Mouse (Mus musculus) limb, embryonic 15.5 days (tissue): ENCODE measurements around the gene Gsap. TPM values are rescaled to one million over a fixed set of nuclear protein-coding genes. Genes with fewer than 3 reads are reported as not detected.

Source experiments
- ATAC-seq: fragments of 200-750 bp; cut with Nextera tagmentation; 2 replicates; pipeline ENCODE4 v1.8.0; 2017; ENCODE audit warnings: low read depth, moderate TSS enrichment; ENCODE audit not compliant: insufficient number of reproducible peaks, low FRiP score, low TSS enrichment
- H3K27ac ChIP-seq: fragments of 300-500 bp; sonication (generic); 2 replicates; pipeline ENCODE4 v1.5.1; 2015; ENCODE audit warnings: moderate library complexity, mild to moderate bottlenecking, inconsistent platforms
- H3K27me3 ChIP-seq: fragments of 300-500 bp; sonication (generic); 2 replicates; pipeline ENCODE4 v1.6.1; 2015; ENCODE audit warnings: inconsistent platforms
- H3K36me3 ChIP-seq: fragments of 300-500 bp; sonication (generic); 2 replicates; pipeline ENCODE4 v1.6.1; 2015; ENCODE audit warnings: inconsistent platforms
- H3K4me1 ChIP-seq: fragments of 300-500 bp; sonication (generic); 2 replicates; pipeline ENCODE4 v1.6.1; 2015; ENCODE audit warnings: inconsistent platforms
- H3K4me2 ChIP-seq: fragments of 300-500 bp; sonication (generic); 2 replicates; pipeline ENCODE4 v1.6.1; 2015; ENCODE audit warnings: mild to moderate bottlenecking, inconsistent platforms
- H3K4me3 ChIP-seq: fragments of 300-500 bp; sonication (generic); 2 replicates; pipeline ENCODE4 v1.5.1; 2015; ENCODE audit warnings: mild to moderate bottlenecking, inconsistent platforms
- H3K9ac ChIP-seq: fragments of 300-500 bp; sonication (generic); 2 replicates; pipeline ENCODE4 v1.6.1; 2015; ENCODE audit warnings: inconsistent platforms
- H3K9me3 ChIP-seq: fragments of 300-500 bp; sonication (generic); 2 replicates; pipeline ENCODE4 v1.6.1; 2016; ENCODE audit warnings: inconsistent platforms
- WGBS: fragments of 180-500 bp; shearing (Covaris S2); methylation state at CpG from one replicate; pipeline ENCODE4 v1.1.7; 2015; 5-methylcytosine and 5-hydroxymethylcytosine counted together
- polyA plus RNA-seq: library from polyadenylated mRNA; unstranded; fragments of >200 nt; fragmentation: Nextera tagmentation; extraction: Ambion mirVana; gene quantifications from 2 replicates; pipeline ENCODE4 v1.2.1, GENCODE M21; 2015

Gsap gene
- polyA plus RNA-seq, 1 experiment from 2014 or later = 2.8 TPM

DNA sequence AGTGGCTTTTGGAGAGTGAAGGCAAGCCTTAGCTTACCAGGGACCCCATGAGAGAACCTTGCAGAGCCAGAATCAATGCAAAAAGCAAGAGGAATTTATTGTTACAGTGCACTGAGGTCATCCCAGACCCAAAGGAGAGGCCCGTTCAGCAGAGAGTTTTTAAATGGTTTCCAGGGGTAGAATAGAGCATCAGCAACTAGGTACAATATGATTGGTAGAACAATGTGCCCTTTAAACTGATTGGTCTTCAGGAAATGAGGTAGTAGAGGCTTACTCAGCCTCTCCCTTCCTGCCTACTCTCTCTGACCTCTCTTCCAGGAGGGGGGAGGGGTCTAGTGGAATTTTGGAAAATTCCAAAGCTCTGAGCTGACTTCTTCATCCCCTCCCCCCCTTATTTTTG lies 59.2 kb downstream of the Gsap start:
- Histone ChIP-seq H3K36me3 (no peaks in the 10 kb centered on the region), H3K27ac (no peak overlapping the region), H3K9me3 (no peaks in the 10 kb centered on the region), H3K27me3 (no peaks in the 10 kb centered on the region), H3K4me1 (peaks cover 7% of the 10 kb centered on the region; the same call in 1 of the 2 replicates), H3K4me3 (no peak overlapping the region), H3K4me2 (no peak overlapping the region), H3K9ac (no peak overlapping the region)
- WGBS = 58% methylated on average over 1 of the region's 1 CpGs
- no peak for ATAC-seq

DNA sequence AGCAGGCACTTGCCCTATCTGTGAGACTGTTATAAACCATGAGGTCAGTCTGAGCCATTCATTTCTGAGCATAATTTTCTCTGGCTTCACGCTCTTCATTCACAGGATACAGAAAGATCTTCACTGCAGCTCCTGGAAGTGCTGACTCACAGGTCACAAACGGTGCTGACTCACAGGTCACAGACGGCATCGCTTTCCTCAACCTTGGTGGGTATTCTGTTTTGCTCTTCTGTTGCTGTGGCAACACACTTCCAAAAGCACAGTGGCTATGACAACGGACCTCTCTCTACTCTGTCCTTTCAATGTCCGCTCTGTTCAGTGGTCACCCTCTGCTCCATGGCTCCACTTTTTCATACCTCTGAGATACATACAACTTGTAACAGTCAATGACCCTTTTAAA lies 60.7 kb downstream of the Gsap start:
- H3K4me2 ChIP-seq = no peak overlapping the region
- H3K36me3 ChIP-seq = no peaks in the 10 kb centered on the region
- no peak overlapping the region for H3K9ac ChIP-seq
- H3K27me3 ChIP-seq = no peaks in the 10 kb centered on the region
- no peak overlapping the region for H3K4me3 ChIP-seq
- 80% methylated on average over 6 of the region's 6 CpGs for WGBS
- no peak overlapping the region for H3K27ac ChIP-seq
- H3K4me1 ChIP-seq = peaks cover 7% of the 10 kb centered on the region; the same call in 1 of the 2 replicates
- no peaks in the 10 kb centered on the region for H3K9me3 ChIP-seq
- ATAC-seq = no peak

DNA sequence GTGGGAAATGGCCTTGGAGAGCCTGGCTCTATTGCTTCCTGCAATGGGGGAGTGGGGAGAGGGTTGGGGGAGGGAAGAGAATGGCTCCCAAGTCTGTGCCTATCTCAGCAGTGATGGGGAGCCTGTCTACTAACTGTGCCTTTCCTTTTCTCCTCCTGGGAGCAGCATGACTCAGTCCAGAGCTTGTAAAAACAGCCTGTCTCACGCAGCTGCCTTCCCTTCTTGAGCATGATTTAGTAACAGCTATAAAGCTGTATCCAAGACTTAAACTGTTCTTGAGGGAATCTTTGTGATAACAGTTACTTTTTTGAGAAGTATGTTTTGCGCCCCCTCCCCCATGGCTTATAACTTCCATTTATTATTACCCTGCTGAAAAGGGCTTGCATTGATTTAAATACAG lies 61.9 kb downstream of the Gsap start:
- no peak overlapping the region for H3K4me2 ChIP-seq
- WGBS = 33% methylated on average over 2 of the region's 2 CpGs
- no peak overlapping the region for H3K27ac ChIP-seq
- H3K9ac ChIP-seq = no peak overlapping the region
- no peaks in the 10 kb centered on the region for H3K9me3 ChIP-seq
- no peaks in the 10 kb centered on the region for H3K36me3 ChIP-seq
- H3K27me3 ChIP-seq = no peaks in the 10 kb centered on the region
- no peak overlapping the region for H3K4me3 ChIP-seq
- ATAC-seq = no peak
- peaks cover 7% of the 10 kb centered on the region; the same call in 1 of the 2 replicates for H3K4me1 ChIP-seq

DNA sequence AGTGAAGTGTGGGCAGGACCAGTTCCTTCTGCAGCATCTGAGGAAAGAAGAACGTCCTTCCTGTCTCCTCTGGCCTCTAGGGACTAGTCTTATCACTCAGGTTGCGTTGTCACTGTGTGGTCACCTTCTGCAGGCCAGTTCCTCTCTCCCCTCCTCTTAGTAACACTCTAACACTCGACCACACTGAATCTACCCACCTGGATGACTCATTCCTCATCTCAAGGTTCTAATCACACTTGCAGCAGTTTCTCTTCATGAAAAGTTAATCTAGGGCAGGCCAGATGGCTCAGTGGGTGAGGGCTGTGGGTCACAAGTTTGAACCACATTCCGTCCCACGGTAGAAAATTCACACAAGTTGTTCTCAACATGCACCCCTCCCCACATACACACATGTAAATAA lies 62.8 kb downstream of the Gsap start:
- Histone ChIP-seq H3K4me3 (no peak overlapping the region), H3K36me3 (no peaks in the 10 kb centered on the region), H3K9me3 (no peaks in the 10 kb centered on the region), H3K4me1 (peaks cover 7% of the 10 kb centered on the region; the same call in 1 of the 2 replicates), H3K27ac (no peak overlapping the region), H3K4me2 (no peak overlapping the region), H3K9ac (no peak overlapping the region), H3K27me3 (no peaks in the 10 kb centered on the region)
- ATAC-seq = no peak
- 74% methylated on average over 5 of the region's 5 CpGs for WGBS

- H3K4me3 ChIP-seq = no peak overlapping the region
- no peaks in the 10 kb centered on the region for H3K36me3 ChIP-seq
- H3K27ac ChIP-seq = no peak overlapping the region
- H3K9me3 ChIP-seq = no peaks in the 10 kb centered on the region
- no peak overlapping the region for H3K4me2 ChIP-seq
- 87% methylated on average over 12 of the region's 12 CpGs for WGBS
- H3K4me1 ChIP-seq = no peaks in the 10 kb centered on the region
- ATAC-seq = no peak
- no peak overlapping the region for H3K9ac ChIP-seq
- no peaks in the 10 kb centered on the region for H3K27me3 ChIP-seq
Observed at GRCm38 (mm10) chr5:21254731-21255525, 68.9 kb downstream of the Gsap start.

DNA sequence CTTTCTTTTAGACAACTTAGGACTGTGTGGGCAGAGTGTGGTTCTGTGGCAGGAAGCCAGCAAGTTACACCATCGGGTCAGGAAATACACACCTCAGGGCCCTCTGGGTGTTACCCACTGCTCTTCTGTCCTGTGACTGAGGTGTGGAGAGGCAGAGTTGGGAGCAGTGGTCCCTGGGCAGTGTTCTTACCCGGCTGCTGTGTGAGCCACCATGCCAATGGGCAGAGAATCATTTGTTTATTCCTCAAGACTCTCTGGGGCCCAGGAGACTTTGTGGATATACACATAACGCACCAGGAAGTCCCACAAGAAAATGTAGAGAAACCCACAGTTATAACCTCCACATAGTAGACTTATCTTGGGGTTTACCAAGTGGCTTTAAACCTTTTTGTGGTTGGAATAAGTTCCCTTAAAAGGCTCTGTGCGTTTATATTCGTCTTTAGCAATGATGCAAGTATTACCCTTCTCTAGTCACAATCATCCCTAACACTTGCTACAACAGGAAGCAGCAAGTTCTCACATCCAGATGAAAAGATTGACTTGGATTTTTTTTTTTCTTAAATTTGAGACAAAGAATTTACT lies 69.6 kb downstream of the Gsap start:
- Histone ChIP-seq H3K9ac (no peak overlapping the region), H3K4me2 (no peak overlapping the region), H3K36me3 (no peaks in the 10 kb centered on the region), H3K9me3 (no peaks in the 10 kb centered on the region), H3K27me3 (no peaks in the 10 kb centered on the region), H3K27ac (no peak overlapping the region), H3K4me3 (no peak overlapping the region), H3K4me1 (peaks cover 2% of the 10 kb centered on the region; the same call in 1 of the 2 replicates)
- no peak for ATAC-seq
- 79% methylated on average over 5 of the region's 5 CpGs for WGBS

DNA sequence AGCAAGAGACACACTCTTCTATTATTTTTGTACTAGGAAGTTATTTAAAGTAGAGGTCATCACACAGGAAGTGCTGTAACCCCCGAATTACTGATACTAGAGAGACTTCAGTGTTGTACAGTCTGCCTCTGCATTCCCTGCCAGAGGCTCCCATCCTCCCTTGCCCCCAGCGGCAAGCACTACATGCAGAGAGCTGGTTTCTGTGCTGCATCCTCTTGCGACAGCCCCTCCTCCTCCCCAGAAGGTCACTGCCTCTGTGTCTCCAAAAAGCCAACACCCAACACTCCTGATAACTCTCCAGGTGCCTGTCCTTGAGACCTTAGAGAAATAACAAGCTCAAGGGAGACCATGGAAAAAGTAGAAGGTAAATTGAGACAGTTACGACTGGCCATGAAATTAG lies 71.1 kb downstream of the Gsap start:
- H3K4me3 ChIP-seq = no peak overlapping the region
- H3K27me3 ChIP-seq = no peaks in the 10 kb centered on the region
- no peak overlapping the region for H3K27ac ChIP-seq
- H3K9me3 ChIP-seq = no peaks in the 10 kb centered on the region
- 56% methylated on average over 4 of the region's 4 CpGs for WGBS
- peaks cover 12% of the 10 kb centered on the region for H3K4me1 ChIP-seq
- ATAC-seq = no peak
- H3K36me3 ChIP-seq = no peaks in the 10 kb centered on the region
- no peak overlapping the region for H3K4me2 ChIP-seq
- H3K9ac ChIP-seq = no peak overlapping the region

DNA sequence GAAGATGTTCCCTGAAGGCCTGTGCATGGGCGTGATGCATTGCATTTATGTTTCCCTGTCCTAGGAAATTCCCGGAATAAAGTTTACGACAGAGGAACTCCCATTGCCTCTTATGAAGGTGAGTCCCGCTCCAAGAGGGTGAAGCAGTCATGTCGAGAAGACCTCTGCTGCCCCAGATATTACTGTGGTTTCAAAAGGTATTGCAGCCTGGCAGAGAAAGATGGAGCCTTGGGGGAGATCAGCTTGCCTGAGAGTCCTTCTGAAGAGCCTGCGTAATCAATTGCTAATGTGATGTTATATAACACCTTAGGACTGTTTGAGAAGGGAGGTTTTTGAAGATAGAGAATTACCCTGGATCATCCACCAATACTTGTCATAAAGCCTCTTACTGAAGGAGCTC lies 71.8 kb downstream of the Gsap start:
- Histone ChIP-seq H3K4me2 (no peak overlapping the region), H3K4me3 (no peak overlapping the region), H3K27ac (no peak overlapping the region), H3K9me3 (no peaks in the 10 kb centered on the region), H3K27me3 (no peaks in the 10 kb centered on the region), H3K36me3 (no peaks in the 10 kb centered on the region), H3K4me1 (peaks cover 12% of the 10 kb centered on the region), H3K9ac (no peak overlapping the region)
- no peak for ATAC-seq
- WGBS = 52% methylated on average over 6 of the region's 6 CpGs

DNA sequence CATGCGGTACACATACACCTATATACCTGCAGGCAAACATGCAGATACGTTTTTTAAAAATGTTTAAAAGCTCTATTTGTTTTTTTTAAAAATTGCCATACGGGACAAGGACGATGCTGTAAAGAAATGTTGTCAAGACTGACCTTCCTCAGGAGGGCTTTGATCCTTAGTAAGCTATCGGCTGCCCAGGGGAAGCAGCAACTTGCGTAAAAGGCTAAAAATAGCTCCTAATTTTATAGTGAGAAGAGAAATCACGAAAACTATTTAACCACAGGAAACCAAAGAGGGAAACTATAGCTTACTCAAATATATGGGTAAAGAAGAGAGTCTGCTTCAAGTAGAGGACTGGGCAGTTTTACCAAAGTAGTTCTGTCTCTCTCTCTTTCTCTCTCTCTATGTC lies 74.7 kb downstream of the Gsap start:
- peaks cover 12% of the 10 kb centered on the region for H3K4me1 ChIP-seq
- no peak overlapping the region for H3K4me2 ChIP-seq

GRCm38 (mm10) chr5:21261202-21261844 lies 75.3 kb downstream of the Gsap start:
- ATAC-seq = no peak
- H3K4me1 ChIP-seq = peaks cover 12% of the 10 kb centered on the region
- H3K36me3 ChIP-seq = no peaks in the 10 kb centered on the region
- H3K9me3 ChIP-seq = no peaks in the 10 kb centered on the region
- no peak overlapping the region for H3K4me3 ChIP-seq
- 22% methylated on average over 6 of the region's 6 CpGs for WGBS
- H3K27me3 ChIP-seq = no peaks in the 10 kb centered on the region
- no peak overlapping the region for H3K27ac ChIP-seq
- H3K4me2 ChIP-seq = no peak overlapping the region
- H3K9ac ChIP-seq = no peak overlapping the region

More for the DNA sequence above, 74.7 kb downstream of the Gsap start:
- 37% methylated on average over 7 of the region's 7 CpGs for WGBS
- no peaks in the 10 kb centered on the region for H3K36me3 ChIP-seq
- H3K27me3 ChIP-seq = no peaks in the 10 kb centered on the region
- no peaks in the 10 kb centered on the region for H3K9me3 ChIP-seq
- no peak for ATAC-seq
- no peak overlapping the region for H3K9ac ChIP-seq
- no peak overlapping the region for H3K4me3 ChIP-seq
- H3K27ac ChIP-seq = no peak overlapping the region

- WGBS = 52% methylated on average over 18 of the region's 18 CpGs
- Histone ChIP-seq H3K27ac (no peak overlapping the region), H3K4me3 (no peak overlapping the region), H3K36me3 (no peaks in the 10 kb centered on the region), H3K4me1 (peaks cover 12% of the 10 kb centered on the region), H3K9me3 (no peaks in the 10 kb centered on the region), H3K4me2 (no peak overlapping the region), H3K27me3 (no peaks in the 10 kb centered on the region), H3K9ac (no peak overlapping the region)
- ATAC-seq = no peak
Observed at GRCm38 (mm10) chr5:21263202-21264055, 77.4 kb downstream of the Gsap start.
